Mouse (Mus musculus) cerebellum, adult 11-12 months (tissue): ENCODE measurements at regions not wholly inside any gene's neighbourhood (a gene's known extent, or its start where the extent isn't known, plus 50 kb on each side); places are given as distances from the start of the nearest gene placed in this dataset.
"Not testable (repeated sequence)": the region's sequence is repeated elsewhere in the genome, so short reads cannot be mapped to it uniquely, and the experiment has no call there.

Experiments used
- DNase-seq: peaks from one replicate; pipeline ENCODE4 v3.0.0; 2022

- DNase-seq: no peak
Measured at GRCm38 (mm10) chr4:71663397-71663796, 94.4 kb downstream of the Gm11232 start.

GRCm38 (mm10) chr4:71640521-71640920, 117.2 kb downstream of the Gm11232 start:
- DNase-seq: no peak

- DNase-seq: no peak
Measured at GRCm38 (mm10) chr4:71627088-71627487, 130.7 kb downstream of the Gm11232 start.

GRCm38 (mm10) chr4:71626626-71627025, 131.1 kb downstream of the Gm11232 start:
- DNase-seq: no peak

- DNase-seq: no peak
Measured at GRCm38 (mm10) chr4:71624771-71625170, 133.0 kb downstream of the Gm11232 start.

GRCm38 (mm10) chr4:71613720-71614119, 144.0 kb downstream of the Gm11232 start:
- no peak for DNase-seq

GRCm38 (mm10) chr4:71585880-71586279, 171.9 kb downstream of the Gm11232 start:
- no peak for DNase-seq

- DNase-seq: no peak
Measured at GRCm38 (mm10) chr4:71560656-71561055, 197.1 kb downstream of the Gm11232 start.

GRCm38 (mm10) chr4:71539200-71539599, 218.6 kb downstream of the Gm11232 start:
- DNase-seq: no peak

- DNase-seq: no peak
Measured at GRCm38 (mm10) chr4:71537971-71538370, 219.8 kb downstream of the Gm11232 start.

GRCm38 (mm10) chr4:71524255-71524970, 233.4 kb downstream of the Gm11232 start:
- DNase-seq: no peak

GRCm38 (mm10) chr4:71520751-71521150, 237.0 kb downstream of the Gm11232 start:
- no peak for DNase-seq

GRCm38 (mm10) chr4:71517921-71518404, 239.8 kb downstream of the Gm11232 start:
- no peak for DNase-seq

GRCm38 (mm10) chr4:71506911-71507310, 250.9 kb downstream of the Gm11232 start:
- DNase-seq: no peak

- no peak for DNase-seq
Measured at GRCm38 (mm10) chr4:71489788-71490187, 268.0 kb downstream of the Gm11232 start.

GRCm38 (mm10) chr4:71488663-71489161, 269.1 kb downstream of the Gm11232 start:
- peak; percentile 3 for DNase-seq

- no peak for DNase-seq
Measured at GRCm38 (mm10) chr4:71488059-71488458, 269.7 kb downstream of the Gm11232 start.

GRCm38 (mm10) chr4:71480960-71481359, 276.8 kb downstream of the Gm11232 start:
- no peak for DNase-seq

GRCm38 (mm10) chr4:71470580-71470979, 287.2 kb downstream of the Gm11232 start:
- no peak for DNase-seq

- DNase-seq: no peak
Measured at GRCm38 (mm10) chr4:71454811-71455210, 303.0 kb downstream of the Gm11232 start.

GRCm38 (mm10) chr4:71453499-71453898, 304.3 kb downstream of the Gm11232 start:
- no peak for DNase-seq

GRCm38 (mm10) chr4:71446461-71446860, 311.3 kb downstream of the Gm11232 start:
- no peak for DNase-seq

- no peak for DNase-seq
Measured at GRCm38 (mm10) chr4:71431245-71431929, 326.4 kb downstream of the Gm11232 start.

GRCm38 (mm10) chr4:71422121-71422520, 335.6 kb downstream of the Gm11232 start:
- not testable (repeated sequence) for DNase-seq
